Mouse (Mus musculus) megakaryocyte, embryonic 14.5 days (primary cell): ENCODE data around the gene Ccdc141.

Source experiments
- FLI1 ChIP-seq: IDR thresholded peaks from 2 replicates; pipeline ENCODE4 v1.6.1; 2012; ENCODE audit warnings: low read length, inconsistent platforms, mixed read lengths
- GATA1 ChIP-seq: IDR thresholded peaks from 3 replicates; pipeline ENCODE4 v1.6.1; 2012; ENCODE audit warnings: mixed read lengths, low read length, inconsistent platforms, borderline replicate concordance

GRCm38 (mm10) chr2:77143536-77143935 lies 26.9 kb downstream of the Ccdc141 start:
- TF ChIP-seq GATA1, result no peak
- no peak for TF ChIP-seq FLI1
